Mouse (Mus musculus): ENCODE data around the gene Heyl.

The Heyl gene

GRCm38 (mm10) chr4:123233492-123234084, at the start of gene Heyl:
Gene Heyl, plus strand, starts transcription at chr4:123233556.
- no peak for DNase-seq

- DNase-seq: no peak
Measured at GRCm38 (mm10) chr4:123184816-123185215, 48.5 kb upstream of the Heyl start.

GRCm38 (mm10) chr4:123192336-123192735, 41.0 kb upstream of the Heyl start:
- DNase-seq: no peak

GRCm38 (mm10) chr4:123193791-123194190, 39.6 kb upstream of the Heyl start:
- no peak for DNase-seq

- no peak for DNase-seq
Measured at GRCm38 (mm10) chr4:123196695-123197094, 36.7 kb upstream of the Heyl start.

GRCm38 (mm10) chr4:123200771-123201185, 32.6 kb upstream of the Heyl start:
- DNase-seq: peak; percentile 83

- peak; percentile 65 for DNase-seq
Measured at GRCm38 (mm10) chr4:123201186-123202093, 31.9 kb upstream of the Heyl start, which contains the start of gene Nt5c1a. Gene Nt5c1a, plus strand, starts transcription at chr4:123201504.

GRCm38 (mm10) chr4:123202094-123202420, 31.3 kb upstream of the Heyl start:
- no peak for DNase-seq

- DNase-seq: no peak
Measured at GRCm38 (mm10) chr4:123207337-123207736, 26.0 kb upstream of the Heyl start.

- DNase-seq: no peak
Measured at GRCm38 (mm10) chr4:123210996-123211395, 22.4 kb upstream of the Heyl start.

GRCm38 (mm10) chr4:123211453-123211852, 21.9 kb upstream of the Heyl start:
- no peak for DNase-seq

GRCm38 (mm10) chr4:123212330-123212729, 21.0 kb upstream of the Heyl start:
- DNase-seq: no peak

GRCm38 (mm10) chr4:123213975-123214374, 19.4 kb upstream of the Heyl start:
- no peak for DNase-seq

GRCm38 (mm10) chr4:123215367-123215766, 18.0 kb upstream of the Heyl start:
- no peak for DNase-seq

GRCm38 (mm10) chr4:123216782-123217181, 16.6 kb upstream of the Heyl start:
- DNase-seq: peak; percentile 47

- DNase-seq: peak; percentile 65
Measured at GRCm38 (mm10) chr4:123219720-123220357, 13.5 kb upstream of the Heyl start.

GRCm38 (mm10) chr4:123220637-123221036, 12.7 kb upstream of the Heyl start:
- no peak for DNase-seq

- DNase-seq: no peak
Measured at GRCm38 (mm10) chr4:123223309-123223708, 10.0 kb upstream of the Heyl start.

GRCm38 (mm10) chr4:123225718-123226403, 7.5 kb upstream of the Heyl start:
- no peak for DNase-seq

GRCm38 (mm10) chr4:123227707-123228106, 5.6 kb upstream of the Heyl start:
- no peak for DNase-seq

- DNase-seq: no peak
Measured at GRCm38 (mm10) chr4:123228270-123228669, 5.1 kb upstream of the Heyl start.

- no peak for DNase-seq
Measured at GRCm38 (mm10) chr4:123229166-123229565, 4.2 kb upstream of the Heyl start.

- no peak for DNase-seq
Measured at GRCm38 (mm10) chr4:123232841-123233240, 515 bp upstream of the Heyl start.

Measured in cerebellum, adult 8-10 months (tissue).